Mouse (Mus musculus) left cerebral cortex, postnatal 10 days (tissue): ENCODE data around the gene Hgd. TPM values are rescaled to one million over a fixed set of nuclear protein-coding genes. Genes with fewer than 3 reads are reported as not detected.
"Not testable (repeated sequence)": the region's sequence is repeated elsewhere in the genome, so short reads cannot be mapped to it uniquely, and the experiment has no call there.

ENCODE experiments used
- DNase-seq, 2 experiments: peaks; one replicate each; pipeline ENCODE4 v3.0.0; 2021 to 2022; ENCODE audit warnings: low spot score in 2 of 2, mixed read lengths in 1 of 2; ENCODE audit errors: extremely low spot score in 1 of 2
- intact Hi-C: fragments of 180-260 bp; cut with DNase I; formaldehyde crosslinking; loops from one replicate; pipeline ENCODE4 v1.15.1; 2025
- total RNA-seq, 2 experiments: library from RNA; stranded (reverse); gene quantifications; 2 replicates each; pipeline ENCODE4 v1.2.3; 2021

Gene Hgd
- total RNA-seq, 2 experiments from 2014 or later, result not detected

- no peak for DNase-seq
- intact Hi-C loops, result no loop called here
Observed at GRCm38 (mm10) chr16:37616104-37616503, 36.2 kb downstream of the Hgd start.

- intact Hi-C loops, result no loop called here
- peak; percentile 37 to 57 for DNase-seq
Observed at GRCm38 (mm10) chr16:37617695-37618094, 37.7 kb downstream of the Hgd start.

GRCm38 (mm10) chr16:37622403-37622802 lies 42.5 kb downstream of the Hgd start:
- no peak for DNase-seq
- intact Hi-C loops, result no loop called here

- intact Hi-C loops, result no loop called here
- no peak for DNase-seq
Observed at GRCm38 (mm10) chr16:37622919-37623318, 43.0 kb downstream of the Hgd start.

- DNase-seq, result no peak
- intact Hi-C loops, result no loop called here
Observed at GRCm38 (mm10) chr16:37626388-37626949, 46.5 kb downstream of the Hgd start.

- intact Hi-C loops, result no loop called here
- no peak for DNase-seq
Observed at GRCm38 (mm10) chr16:37628336-37628735, 48.4 kb downstream of the Hgd start.

- no peak for DNase-seq
- intact Hi-C loops, result no loop called here
Observed at GRCm38 (mm10) chr16:37629011-37629410, 49.1 kb downstream of the Hgd start.

- DNase-seq, result no peak
- intact Hi-C loops, result no loop called here
Observed at GRCm38 (mm10) chr16:37634578-37634977, 54.6 kb downstream of the Hgd start.

GRCm38 (mm10) chr16:37635095-37635494 lies 55.1 kb downstream of the Hgd start:
- DNase-seq, result no peak
- intact Hi-C loops, result no loop called here

- intact Hi-C loops, result no loop called here
- DNase-seq, result no peak
Observed at GRCm38 (mm10) chr16:37636107-37636506, 56.2 kb downstream of the Hgd start.

- no peak for DNase-seq
- intact Hi-C loops, result no loop called here
Observed at GRCm38 (mm10) chr16:37637802-37638201, 57.8 kb downstream of the Hgd start.

- DNase-seq, intact Hi-C loops: not testable (repeated sequence)
Observed at GRCm38 (mm10) chr16:37640522-37640921, 60.6 kb downstream of the Hgd start.

GRCm38 (mm10) chr16:37644486-37644885 lies 64.5 kb downstream of the Hgd start:
- no peak for DNase-seq
- intact Hi-C loops, result no loop called here

- intact Hi-C loops, result no loop called here
- no peak for DNase-seq
Observed at GRCm38 (mm10) chr16:37645211-37645610, 65.3 kb downstream of the Hgd start.

GRCm38 (mm10) chr16:37645799-37646198 lies 65.8 kb downstream of the Hgd start:
- intact Hi-C loops, result no loop called here
- DNase-seq, result no peak

- intact Hi-C loops, result no loop called here
- DNase-seq, result peak in 1 of 2 experiments; percentile 31
Observed at GRCm38 (mm10) chr16:37647067-37647466, 67.1 kb downstream of the Hgd start.

GRCm38 (mm10) chr16:37647936-37648335 lies 68.0 kb downstream of the Hgd start:
- intact Hi-C loops, result no loop called here
- DNase-seq, result no peak

GRCm38 (mm10) chr16:37649068-37649467 lies 69.1 kb downstream of the Hgd start:
- intact Hi-C loops, result no loop called here

GRCm38 (mm10) chr16:37651467-37651866 lies 71.5 kb downstream of the Hgd start:
- intact Hi-C loops, result loop anchor here (10.0 kb wide), 1 partner anchor 87 kb away; no protein-coding TSS in a partner anchor
- no peak for DNase-seq

More at GRCm38 (mm10) chr16:37649068-37649467, 69.1 kb downstream of the Hgd start:
- no peak for DNase-seq

GRCm38 (mm10) chr16:37652654-37653053 lies 72.7 kb downstream of the Hgd start:
- intact Hi-C loops, result loop anchor here (10.0 kb wide), 1 partner anchor 88 kb away; no protein-coding TSS in a partner anchor
- no peak for DNase-seq

- intact Hi-C loops, result loop anchor here (10.0 kb wide), 1 partner anchor 88 kb away; no protein-coding TSS in a partner anchor
- DNase-seq, result no peak
Observed at GRCm38 (mm10) chr16:37653058-37653457, 73.1 kb downstream of the Hgd start.
